Mouse (Mus musculus): ENCODE measurements at regions not wholly inside any gene's neighbourhood (a gene's known extent, or its start where the extent isn't known, plus 50 kb on each side); places are given as distances from the start of the nearest gene placed in this dataset.

DNA sequence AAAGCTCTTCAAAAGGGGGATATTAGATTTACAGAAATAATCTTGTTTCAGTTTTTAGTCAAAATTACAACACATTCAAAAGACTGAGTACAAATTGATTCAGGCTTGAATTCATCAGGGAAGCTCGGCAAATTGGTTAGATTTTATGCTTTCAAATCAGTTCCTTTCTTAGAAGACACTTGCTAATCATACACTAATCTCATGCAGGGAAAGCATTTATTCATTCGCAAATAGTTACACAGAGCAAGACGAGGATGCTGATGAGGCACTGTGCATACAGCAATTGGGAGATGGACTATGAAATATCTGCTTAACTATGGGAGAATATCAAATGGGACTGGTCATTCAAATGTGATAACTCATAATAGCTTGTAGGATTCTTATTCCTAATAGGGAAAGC, 481.3 kb upstream of the Gm597 start:
- no peaks in the 10 kb centered on the region for H3K27me3 ChIP-seq (ENCODE audit: control insufficient read depth, insufficient read depth, low read length)
- no peaks in the 10 kb centered on the region for H3K4me1 ChIP-seq (ENCODE audit: control insufficient read depth, insufficient read depth, low read length)
- no peaks in the 10 kb centered on the region for H3K9me3 ChIP-seq (ENCODE audit: control insufficient read depth, low read length)
- DNase-seq (ENCODE audit: low spot score, missing footprints) = no peak
- no peak overlapping the region for H3K4me3 ChIP-seq (ENCODE audit: low read depth, low read length)
- H3K27ac ChIP-seq (ENCODE audit: low read depth, low read length) = no peak overlapping the region
- WGBS = 75% methylated on average over 3 of the region's 3 CpGs
- H3K36me3 ChIP-seq (ENCODE audit: control insufficient read depth, insufficient read depth, low read length) = no peaks in the 10 kb centered on the region
- no peak for ATAC-seq (ENCODE audit: low FRiP score)
- no peak overlapping the region for H3K4me2 ChIP-seq
- no peak overlapping the region for H3K9ac ChIP-seq (ENCODE audit: low read length)

DNA sequence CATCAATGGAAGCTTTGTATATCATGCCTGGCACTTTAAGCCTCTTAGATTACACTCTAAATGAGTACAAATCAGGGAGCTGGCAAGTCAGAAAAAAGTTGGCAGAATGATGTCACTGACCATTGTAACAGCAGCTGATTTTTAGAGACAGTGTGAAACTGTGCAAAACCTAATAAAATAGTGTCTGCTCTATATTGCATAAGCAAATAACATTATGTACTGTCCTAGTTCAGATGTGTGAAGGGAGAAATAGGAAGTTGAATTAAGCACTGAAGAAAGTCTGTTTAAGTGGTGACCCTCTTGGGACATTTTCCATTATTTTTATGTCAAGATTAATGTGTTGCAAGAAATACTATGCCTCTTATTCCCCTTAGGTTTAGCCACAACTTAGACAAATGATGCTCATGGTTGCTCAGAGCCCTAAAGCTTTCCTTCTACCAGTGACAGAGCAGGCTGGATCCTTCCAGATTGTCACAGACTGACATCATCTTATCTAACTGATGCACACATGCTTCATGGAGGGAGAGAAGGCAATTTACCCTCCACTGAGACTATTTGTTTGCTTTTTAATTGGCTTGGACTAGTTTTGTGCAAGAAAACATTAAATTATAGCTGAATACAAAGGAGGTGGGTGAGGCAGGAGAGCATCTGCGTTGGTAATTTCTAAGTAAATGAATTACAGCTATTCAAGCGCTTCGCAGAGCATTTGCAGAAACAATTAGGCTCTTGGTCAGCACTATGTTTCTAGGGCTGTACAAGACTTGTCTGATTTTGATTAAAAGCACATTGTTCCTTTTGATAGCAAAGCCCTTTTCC, 436.9 kb upstream of the Gm597 start:
- H3K9ac ChIP-seq (ENCODE audit: low read length) = no peak overlapping the region
- 78% methylated on average over 3 of the region's 3 CpGs for WGBS
- no peaks in the 10 kb centered on the region for H3K9me3 ChIP-seq (ENCODE audit: control insufficient read depth, low read length)
- no peak overlapping the region for H3K4me3 ChIP-seq (ENCODE audit: low read depth, low read length)
- H3K4me2 ChIP-seq = no peak overlapping the region
- no peaks in the 10 kb centered on the region for H3K4me1 ChIP-seq (ENCODE audit: control insufficient read depth, insufficient read depth, low read length)
- ATAC-seq (ENCODE audit: low FRiP score) (peak; percentile 40; the same call in 1 of the 2 replicates), DNase-seq (ENCODE audit: low spot score, missing footprints) (no peak)
- H3K36me3 ChIP-seq (ENCODE audit: control insufficient read depth, insufficient read depth, low read length) = no peaks in the 10 kb centered on the region
- H3K27me3 ChIP-seq (ENCODE audit: control insufficient read depth, insufficient read depth, low read length) = no peaks in the 10 kb centered on the region
- no peak overlapping the region for H3K27ac ChIP-seq (ENCODE audit: low read depth, low read length)

Data from midbrain, embryonic 11.5 days (tissue).